Mouse (Mus musculus) adrenal gland (tissue): ENCODE measurements at regions not wholly inside any gene's neighbourhood (a gene's known extent, or its start where the extent isn't known, plus 50 kb on each side); places are given as distances from the start of the nearest gene placed in this dataset.

ENCODE experiments used
- intact Hi-C: fragments of 180-260 bp; cut with DNase I; formaldehyde crosslinking; loops from one replicate; pipeline ENCODE4 v1.15.1; 2025

GRCm38 (mm10) chr2:46678366-46678765, 1561.2 kb upstream of the Zeb2 start:
- intact Hi-C loops, result no loop called here

GRCm38 (mm10) chr2:46669517-46670291, 1552.5 kb upstream of the Zeb2 start:
- intact Hi-C loops, result no loop called here

- intact Hi-C loops, result no loop called here
Observed at GRCm38 (mm10) chr2:46666990-46667337, 1549.8 kb upstream of the Zeb2 start.

- intact Hi-C loops, result no loop called here
Observed at GRCm38 (mm10) chr2:46666084-46666989, 1549.1 kb upstream of the Zeb2 start.

- intact Hi-C loops, result no loop called here
Observed at GRCm38 (mm10) chr2:46661876-46662275, 1544.7 kb upstream of the Zeb2 start.

- intact Hi-C loops, result no loop called here
Observed at GRCm38 (mm10) chr2:46660577-46660976, 1543.4 kb upstream of the Zeb2 start.

GRCm38 (mm10) chr2:46655289-46655688, 1538.1 kb upstream of the Zeb2 start:
- intact Hi-C loops, result no loop called here

- intact Hi-C loops, result no loop called here
Observed at GRCm38 (mm10) chr2:46652616-46653015, 1535.4 kb upstream of the Zeb2 start.

- intact Hi-C loops, result no loop called here
Observed at GRCm38 (mm10) chr2:46646366-46646765, 1529.2 kb upstream of the Zeb2 start.

GRCm38 (mm10) chr2:46609217-46609616, 1492.0 kb upstream of the Zeb2 start:
- intact Hi-C loops, result no loop called here

- intact Hi-C loops, result no loop called here
Observed at GRCm38 (mm10) chr2:46581773-46582172, 1464.6 kb upstream of the Zeb2 start.

- intact Hi-C loops, result no loop called here
Observed at GRCm38 (mm10) chr2:46570416-46570815, 1453.2 kb upstream of the Zeb2 start.

- intact Hi-C loops, result no loop called here
Observed at GRCm38 (mm10) chr2:46533395-46533794, 1416.2 kb upstream of the Zeb2 start.

- intact Hi-C loops, result no loop called here
Observed at GRCm38 (mm10) chr2:46530686-46531085, 1413.5 kb upstream of the Zeb2 start.

- intact Hi-C loops, result no loop called here
Observed at GRCm38 (mm10) chr2:46525223-46525622, 1408.0 kb upstream of the Zeb2 start.

- intact Hi-C loops, result no loop called here
Observed at GRCm38 (mm10) chr2:46524625-46525024, 1407.4 kb upstream of the Zeb2 start.

- intact Hi-C loops, result no loop called here
Observed at GRCm38 (mm10) chr2:46521147-46521965, 1404.2 kb upstream of the Zeb2 start.

GRCm38 (mm10) chr2:46512237-46513028, 1395.2 kb upstream of the Zeb2 start:
- intact Hi-C loops, result no loop called here

GRCm38 (mm10) chr2:46506951-46507350, 1389.8 kb upstream of the Zeb2 start:
- intact Hi-C loops, result no loop called here

GRCm38 (mm10) chr2:46503074-46503473, 1385.9 kb upstream of the Zeb2 start:
- intact Hi-C loops, result no loop called here

GRCm38 (mm10) chr2:46492299-46492698, 1375.1 kb upstream of the Zeb2 start:
- intact Hi-C loops, result no loop called here
